Mouse (Mus musculus): ENCODE results near the gene Hes6. TPM values are rescaled to one million over a fixed set of nuclear protein-coding genes. Genes with fewer than 3 reads are reported as not detected.

The Hes6 gene
- polyA plus RNA-seq, 1 experiment from 2014 or later: 322 TPM

GRCm38 (mm10) chr1:91415311-91415710, 1.5 kb upstream of the Hes6 start:
- no peak for ATAC-seq (ENCODE audit: low FRiP score)
- no peak for DNase-seq (ENCODE audit: low spot score, missing footprints)

DNA sequence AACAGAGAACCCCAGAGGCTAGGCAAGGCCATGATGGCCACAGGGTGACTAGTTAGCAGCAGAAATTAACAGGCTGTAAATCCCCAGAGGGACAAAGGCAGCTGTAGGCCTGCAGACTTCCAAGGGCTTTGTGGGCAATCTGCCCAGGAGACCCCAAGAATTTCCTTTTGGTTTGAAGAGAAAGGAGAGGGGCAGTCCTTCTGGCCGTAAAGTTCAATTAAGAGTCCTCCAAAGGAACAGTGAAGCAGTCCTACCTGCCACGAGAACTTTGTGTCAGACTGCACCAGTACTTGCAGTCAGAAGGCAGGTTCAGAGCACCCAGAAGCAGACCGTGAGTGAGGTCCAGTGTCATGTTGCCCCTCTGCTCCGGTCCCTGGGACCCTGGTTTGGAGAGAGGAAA, 1.1 kb upstream of the Hes6 start:
- whole genome bisulfite sequencing: 56% methylated on average over 4 of the region's 4 CpGs
- ATAC-seq (ENCODE audit: low FRiP score): no peak
- peak; percentile 88 for DNase-seq (ENCODE audit: low spot score, missing footprints)
- no peaks in the 10 kb centered on the region for H3K9me3 ChIP-seq (ENCODE audit: control insufficient read depth, low read length)
- H3K36me3 ChIP-seq (ENCODE audit: control insufficient read depth, insufficient read depth, low read length): no peaks in the 10 kb centered on the region
- peaks cover 41% of the 10 kb centered on the region for H3K4me1 ChIP-seq (ENCODE audit: control insufficient read depth, insufficient read depth, low read length)
- H3K4me3 ChIP-seq (ENCODE audit: low read depth, low read length): no peak overlapping the region
- peak overlapping the region; percentile 39; the same call in 1 of the 2 replicates for H3K9ac ChIP-seq (ENCODE audit: low read length)
- no peaks in the 10 kb centered on the region for H3K27me3 ChIP-seq (ENCODE audit: control insufficient read depth, insufficient read depth, low read length)
- peak overlapping the region; percentile 97 for H3K27ac ChIP-seq (ENCODE audit: low read depth, low read length)
- peak overlapping the region; percentile 66 for H3K4me2 ChIP-seq

More at GRCm38 (mm10) chr1:91415311-91415710, 1.5 kb upstream of the Hes6 start:
- Histone ChIP-seq H3K9ac (ENCODE audit: low read length) (peak overlapping the region; percentile 39), H3K27ac (ENCODE audit: low read depth, low read length) (peak overlapping the region; percentile 97), H3K4me1 (ENCODE audit: control insufficient read depth, insufficient read depth, low read length) (peaks cover 41% of the 10 kb centered on the region), H3K36me3 (ENCODE audit: control insufficient read depth, insufficient read depth, low read length) (no peaks in the 10 kb centered on the region), H3K4me3 (ENCODE audit: low read depth, low read length) (no peak overlapping the region), H3K27me3 (ENCODE audit: control insufficient read depth, insufficient read depth, low read length) (no peaks in the 10 kb centered on the region), H3K9me3 (ENCODE audit: control insufficient read depth, low read length) (no peaks in the 10 kb centered on the region), H3K4me2 (no peak overlapping the region)
- 74% methylated on average over 5 of the region's 5 CpGs for WGBS

DNA sequence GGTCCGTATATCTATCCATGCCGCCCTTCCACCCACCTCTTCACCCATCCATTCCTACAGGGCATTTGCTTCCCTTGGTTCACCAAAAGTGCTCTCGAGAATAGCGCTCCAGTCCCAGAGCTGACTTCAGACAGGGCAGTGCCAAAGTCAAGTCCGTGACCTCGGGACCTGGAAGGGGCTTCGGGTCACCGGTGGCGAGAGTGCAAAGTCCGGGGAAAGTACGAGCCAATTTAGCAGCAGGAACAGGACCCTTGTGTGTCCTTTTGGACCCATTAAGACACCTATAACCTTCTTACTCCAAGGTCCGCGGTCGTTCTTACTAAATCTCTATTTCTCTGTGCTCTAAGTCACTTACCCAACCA, 321 bp downstream of the Hes6 start:
- Histone ChIP-seq H3K36me3 (ENCODE audit: control insufficient read depth, insufficient read depth, low read length) (no peaks in the 10 kb centered on the region), H3K9me3 (ENCODE audit: control insufficient read depth, low read length) (no peaks in the 10 kb centered on the region), H3K9ac (ENCODE audit: low read length) (peak overlapping the region; percentile 71), H3K27me3 (ENCODE audit: control insufficient read depth, insufficient read depth, low read length) (no peaks in the 10 kb centered on the region), H3K27ac (ENCODE audit: low read depth, low read length) (peak overlapping the region; percentile 97), H3K4me3 (ENCODE audit: low read depth, low read length) (peak overlapping the region; percentile 72), H3K4me2 (peak overlapping the region; percentile 66), H3K4me1 (ENCODE audit: control insufficient read depth, insufficient read depth, low read length) (peaks cover 41% of the 10 kb centered on the region)
- DNase-seq (ENCODE audit: low spot score, missing footprints): no peak
- no peak; the same call in 1 of the 2 replicates for ATAC-seq (ENCODE audit: low FRiP score)
- WGBS: under 1% methylated on average over 14 of the region's 14 CpGs

DNA sequence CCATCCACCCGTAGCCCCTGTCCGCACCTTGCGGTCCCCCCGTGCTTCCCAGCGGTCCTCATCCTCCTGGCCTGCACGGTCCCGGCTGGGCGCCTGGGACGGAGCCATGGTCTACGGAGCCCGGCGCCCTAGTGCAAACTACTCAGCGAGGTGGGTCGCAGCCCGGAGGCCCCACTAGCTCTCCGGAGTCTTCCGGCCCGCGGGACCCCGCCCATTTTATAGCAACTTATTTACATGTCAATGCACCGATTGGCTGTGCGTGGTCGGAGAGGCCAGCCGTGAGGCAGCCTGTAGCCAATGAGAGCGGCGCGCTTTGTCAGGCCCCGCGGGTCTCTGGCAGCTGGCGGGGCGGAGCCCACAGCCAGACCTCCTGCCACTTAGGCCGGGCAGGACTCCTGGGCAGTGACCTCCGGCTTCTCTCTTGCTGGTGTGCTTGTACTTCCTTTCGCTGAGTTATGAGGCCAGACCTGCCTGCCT, 770 bp downstream of the Hes6 start:
- Histone ChIP-seq H3K27me3 (ENCODE audit: control insufficient read depth, insufficient read depth, low read length) (no peaks in the 10 kb centered on the region), H3K9ac (ENCODE audit: low read length) (peak overlapping the region; percentile 94), H3K4me2 (peak overlapping the region; percentile 91), H3K4me3 (ENCODE audit: low read depth, low read length) (peak overlapping the region; percentile 72), H3K27ac (ENCODE audit: low read depth, low read length) (peak overlapping the region; percentile 97), H3K9me3 (ENCODE audit: control insufficient read depth, low read length) (no peaks in the 10 kb centered on the region), H3K4me1 (ENCODE audit: control insufficient read depth, insufficient read depth, low read length) (peaks cover 41% of the 10 kb centered on the region), H3K36me3 (ENCODE audit: control insufficient read depth, insufficient read depth, low read length) (no peaks in the 10 kb centered on the region)
- under 1% methylated on average over 34 of the region's 34 CpGs for WGBS
- peak; percentile 99 for DNase-seq (ENCODE audit: low spot score, missing footprints)
- peak; percentile 93 for ATAC-seq (ENCODE audit: low FRiP score)

GRCm38 (mm10) chr1:91412286-91413029, 1.4 kb downstream of the Hes6 start:
- Histone ChIP-seq H3K27me3 (ENCODE audit: control insufficient read depth, insufficient read depth, low read length) (no peaks in the 10 kb centered on the region), H3K4me1 (ENCODE audit: control insufficient read depth, insufficient read depth, low read length) (peaks cover 41% of the 10 kb centered on the region), H3K9me3 (ENCODE audit: control insufficient read depth, low read length) (no peaks in the 10 kb centered on the region), H3K36me3 (ENCODE audit: control insufficient read depth, insufficient read depth, low read length) (no peaks in the 10 kb centered on the region), H3K4me2 (peak overlapping the region; percentile 91), H3K9ac (ENCODE audit: low read length) (peak overlapping the region; percentile 94), H3K4me3 (ENCODE audit: low read depth, low read length) (peak overlapping the region; percentile 72), H3K27ac (ENCODE audit: low read depth, low read length) (peak overlapping the region; percentile 92)
- 2% methylated on average over 60 of the region's 65 CpGs for WGBS
- DNase-seq (ENCODE audit: low spot score, missing footprints) (no peak), ATAC-seq (ENCODE audit: low FRiP score) (no peak; the same call in 1 of the 2 replicates)

DNA sequence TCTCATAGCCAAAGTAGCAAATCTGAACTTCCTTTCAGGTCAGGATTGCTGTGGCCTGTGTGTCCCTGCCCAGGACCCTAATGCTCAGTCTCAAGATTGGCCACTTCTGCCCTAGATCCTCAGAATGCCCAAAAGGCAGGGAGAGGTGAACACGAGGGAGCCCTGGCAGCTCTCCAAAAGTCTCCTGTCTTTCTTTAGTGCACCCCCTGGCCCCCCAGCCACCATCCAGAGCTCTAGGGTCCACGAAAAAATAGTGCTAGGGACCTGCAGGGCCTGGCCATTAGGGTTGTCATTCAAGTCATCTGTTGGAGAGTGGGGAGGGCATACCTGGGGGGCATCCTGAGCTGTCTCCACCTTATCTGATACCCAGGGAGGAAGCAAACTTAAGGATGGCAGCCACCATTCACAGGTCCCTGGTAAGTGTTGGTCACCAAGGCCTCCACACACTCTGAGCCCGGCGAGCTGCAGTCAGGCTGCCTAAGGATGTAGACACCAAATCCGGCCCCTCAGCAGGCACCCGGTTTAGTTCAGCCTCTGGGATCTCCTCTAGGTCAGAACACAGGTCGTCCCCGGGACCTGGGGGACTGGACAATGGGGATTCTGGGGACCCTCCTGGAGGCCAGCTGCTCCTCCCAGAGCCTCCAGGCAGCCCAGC, 2.1 kb downstream of the Hes6 start:
- ATAC-seq (ENCODE audit: low FRiP score) (no peak), DNase-seq (ENCODE audit: low spot score, missing footprints) (no peak)
- Histone ChIP-seq H3K4me3 (ENCODE audit: low read depth, low read length) (peak overlapping the region; percentile 72), H3K4me2 (peak overlapping the region; percentile 91), H3K27me3 (ENCODE audit: control insufficient read depth, insufficient read depth, low read length) (no peaks in the 10 kb centered on the region), H3K9me3 (ENCODE audit: control insufficient read depth, low read length) (no peaks in the 10 kb centered on the region), H3K4me1 (ENCODE audit: control insufficient read depth, insufficient read depth, low read length) (peaks cover 41% of the 10 kb centered on the region), H3K27ac (ENCODE audit: low read depth, low read length) (no peak overlapping the region), H3K36me3 (ENCODE audit: control insufficient read depth, insufficient read depth, low read length) (no peaks in the 10 kb centered on the region), H3K9ac (ENCODE audit: low read length) (peak overlapping the region; percentile 94)
- 51% methylated on average over 8 of the region's 8 CpGs for WGBS

DNA sequence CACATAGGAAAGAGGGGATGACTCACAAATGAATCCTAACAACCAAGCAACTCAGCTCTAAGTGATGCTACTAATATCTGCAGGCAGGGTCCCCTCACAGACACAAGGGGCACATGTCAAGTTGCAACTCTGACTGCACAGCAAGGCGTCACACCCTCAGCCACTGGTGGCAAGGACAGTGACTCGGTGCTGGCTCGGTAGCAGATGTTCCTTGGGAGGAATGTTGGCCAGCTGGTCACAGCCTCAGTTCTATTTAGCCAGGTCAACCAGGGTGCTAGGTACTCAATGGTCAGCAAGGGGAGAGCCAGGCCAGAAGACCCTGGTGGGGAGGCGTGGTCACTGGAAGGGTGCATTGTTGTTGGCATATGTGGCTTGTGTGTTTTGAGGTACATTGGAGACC, 6.0 kb downstream of the Hes6 start:
- peaks cover 15% of the 10 kb centered on the region for H3K4me1 ChIP-seq (ENCODE audit: control insufficient read depth, insufficient read depth, low read length)
- no peak overlapping the region for H3K4me3 ChIP-seq (ENCODE audit: low read depth, low read length)
- ATAC-seq (ENCODE audit: low FRiP score) (no peak), DNase-seq (ENCODE audit: low spot score, missing footprints) (no peak)
- no peaks in the 10 kb centered on the region for H3K36me3 ChIP-seq (ENCODE audit: control insufficient read depth, insufficient read depth, low read length)
- no peak overlapping the region for H3K9ac ChIP-seq (ENCODE audit: low read length)
- H3K9me3 ChIP-seq (ENCODE audit: control insufficient read depth, low read length): no peaks in the 10 kb centered on the region
- H3K27ac ChIP-seq (ENCODE audit: low read depth, low read length): no peak overlapping the region
- WGBS: 86% methylated on average over 4 of the region's 4 CpGs
- no peak overlapping the region for H3K4me2 ChIP-seq
- no peaks in the 10 kb centered on the region for H3K27me3 ChIP-seq (ENCODE audit: control insufficient read depth, insufficient read depth, low read length)

DNA sequence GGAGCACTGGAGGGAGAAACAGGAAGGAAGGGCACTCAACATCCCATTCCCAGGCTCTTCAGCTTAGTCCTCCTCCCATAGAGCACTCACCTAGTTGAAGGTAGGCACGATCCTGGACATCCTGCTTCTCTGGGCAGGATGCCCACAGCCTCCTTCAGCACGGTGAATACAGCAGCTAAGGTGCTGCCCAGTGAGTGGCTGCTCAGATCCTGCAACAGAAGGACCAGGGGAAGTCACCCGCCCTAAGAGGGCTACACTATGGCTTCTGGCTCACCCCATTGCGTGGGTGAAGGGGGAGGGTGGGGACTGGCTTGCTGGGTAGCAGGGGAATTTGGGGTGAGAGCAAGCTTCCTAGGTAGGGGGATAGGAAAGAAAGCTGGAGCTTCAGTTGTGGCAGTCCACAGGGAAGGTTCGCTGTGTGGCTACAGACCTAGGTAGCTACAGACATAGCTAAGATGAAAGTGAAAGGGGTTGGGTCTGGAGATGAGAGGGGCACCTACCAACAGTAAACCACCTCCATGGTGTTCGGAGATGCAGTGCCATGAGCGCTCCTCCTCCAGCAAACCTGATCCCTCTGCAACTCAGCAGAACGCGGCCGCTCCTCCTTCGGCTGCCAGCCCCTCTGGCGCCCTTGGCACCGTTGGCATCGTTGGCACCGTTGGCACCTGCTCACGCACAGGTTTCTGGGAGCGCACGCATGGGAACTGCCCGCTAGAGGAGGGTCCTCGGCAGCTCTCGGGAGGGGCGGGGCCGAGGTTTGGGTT, 8.2 kb downstream of the Hes6 start:
- Histone ChIP-seq H3K27ac (ENCODE audit: low read depth, low read length) (no peak overlapping the region), H3K4me3 (ENCODE audit: low read depth, low read length) (no peak overlapping the region), H3K36me3 (ENCODE audit: control insufficient read depth, insufficient read depth, low read length) (no peaks in the 10 kb centered on the region), H3K9ac (ENCODE audit: low read length) (no peak overlapping the region), H3K4me2 (no peak overlapping the region), H3K27me3 (ENCODE audit: control insufficient read depth, insufficient read depth, low read length) (no peaks in the 10 kb centered on the region), H3K4me1 (ENCODE audit: control insufficient read depth, insufficient read depth, low read length) (no peaks in the 10 kb centered on the region), H3K9me3 (ENCODE audit: control insufficient read depth, low read length) (no peaks in the 10 kb centered on the region)
- 66% methylated on average over 23 of the region's 23 CpGs for WGBS
- ATAC-seq (ENCODE audit: low FRiP score) (no peak), DNase-seq (ENCODE audit: low spot score, missing footprints) (no peak)
